Mouse (Mus musculus): ENCODE results near the gene Gm5767. TPM values are rescaled to one million over a fixed set of nuclear protein-coding genes. Genes with fewer than 3 reads are reported as not detected.

The Gm5767 gene
- total and polyA plus RNA-seq, 3 experiments = 0.39 TPM; not detected in 2

DNA sequence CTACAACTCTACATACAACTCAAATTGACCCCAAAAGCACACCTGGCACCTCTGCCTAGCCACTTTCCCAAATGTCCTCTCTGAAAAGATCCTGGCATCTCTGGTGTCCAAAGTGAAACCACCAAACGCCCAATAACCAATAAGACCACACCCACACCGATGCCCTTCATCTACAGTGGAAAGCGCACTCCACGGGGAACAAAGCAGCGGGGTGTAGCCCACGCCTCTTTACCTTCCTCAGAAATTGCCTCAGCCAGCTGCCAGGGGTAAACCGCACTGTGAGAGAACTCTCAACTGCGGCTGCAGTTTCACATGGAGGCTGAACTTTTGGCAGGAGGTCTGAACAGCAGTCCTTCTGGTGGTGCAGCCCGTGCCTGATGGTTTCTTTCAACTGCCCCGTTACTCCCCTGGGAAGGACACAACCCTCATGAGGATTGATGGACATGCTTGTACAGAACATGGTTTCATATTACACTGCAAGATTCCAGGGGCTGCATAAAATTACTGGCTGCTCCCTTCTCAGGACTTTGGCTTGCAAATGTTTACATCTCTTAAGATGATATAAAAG is 35.0 kb downstream of the Gm5767 start:
- Histone ChIP-seq H3K27ac (no peak overlapping the region), H3K4me1 (ENCODE audit: control insufficient read depth, insufficient read depth, low read length) (peaks cover 14% of the 10 kb centered on the region), H3K36me3 (ENCODE audit: control insufficient read depth, insufficient read depth, low read length) (peaks cover 40% of the 10 kb centered on the region), H3K4me3 (no peak overlapping the region), H3K27me3 (ENCODE audit: control insufficient read depth, insufficient read depth, low read length) (no peaks in the 10 kb centered on the region), H3K9ac (ENCODE audit: low read depth, low read length) (no peak overlapping the region), H3K79me2 (replicated peaks; ENCODE audit: control insufficient read depth, insufficient read depth, low read length) (peaks cover 22% of the 10 kb centered on the region)
- intact Hi-C loops (cut with DNase I) = no loop called here
- TF ChIP-seq CTCF (IDR thresholded peaks at IDR 0.05) (no peak), EP300 (IDR thresholded peaks at IDR 0.05; ENCODE audit: insufficient read depth, low read depth, low read length) (no peak)
- WGBS = 74% methylated on average over 10 of the region's 10 CpGs
- DNase-seq = peak in 1 of 2 experiments; percentile 46

DNA sequence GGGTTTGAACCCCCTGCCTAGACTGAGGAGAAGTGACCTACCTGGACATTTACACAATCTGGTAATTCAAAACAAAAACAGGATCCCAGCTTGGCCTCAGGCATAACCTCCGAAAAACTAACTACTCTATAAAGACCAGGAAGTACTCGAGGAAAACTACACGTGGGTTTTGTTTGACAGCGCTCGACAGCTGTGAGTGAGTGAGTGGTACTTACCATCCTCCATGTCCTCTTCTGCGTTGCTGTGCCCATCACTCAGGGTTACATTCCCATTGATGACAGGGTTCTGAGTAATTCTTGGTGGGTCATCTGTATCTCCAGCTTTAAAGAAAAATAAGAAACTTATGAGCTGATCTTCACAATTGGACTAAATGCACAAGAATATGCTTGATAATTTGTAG is 35.7 kb downstream of the Gm5767 start:
- DNase-seq = no peak
- H3K27ac ChIP-seq = no peak overlapping the region
- H3K27me3 ChIP-seq (ENCODE audit: control insufficient read depth, insufficient read depth, low read length) = no peaks in the 10 kb centered on the region
- WGBS = 53% methylated on average over 6 of the region's 6 CpGs
- H3K4me3 ChIP-seq = no peak overlapping the region
- intact Hi-C loops (cut with DNase I) = no loop called here
- peaks cover 14% of the 10 kb centered on the region for H3K4me1 ChIP-seq (ENCODE audit: control insufficient read depth, insufficient read depth, low read length)
- H3K9ac ChIP-seq (ENCODE audit: low read depth, low read length) = no peak overlapping the region
- H3K79me2 ChIP-seq (replicated peaks; ENCODE audit: control insufficient read depth, insufficient read depth, low read length) = peaks cover 22% of the 10 kb centered on the region
- TF ChIP-seq CTCF (IDR thresholded peaks at IDR 0.05) = no peak
- TF ChIP-seq EP300 (IDR thresholded peaks at IDR 0.05; ENCODE audit: insufficient read depth, low read depth, low read length) = no peak
- TF ChIP-seq POLR2A (IDR thresholded peaks at IDR 0.05; ENCODE audit: insufficient read depth, low read depth, low read length) = no peak
- H3K36me3 ChIP-seq (ENCODE audit: control insufficient read depth, insufficient read depth, low read length) = peaks cover 41% of the 10 kb centered on the region

- Histone ChIP-seq H3K27me3 (ENCODE audit: control insufficient read depth, insufficient read depth, low read length) (no peaks in the 10 kb centered on the region), H3K4me1 (ENCODE audit: control insufficient read depth, insufficient read depth, low read length) (peaks cover 13% of the 10 kb centered on the region), H3K27ac (no peak overlapping the region), H3K9ac (ENCODE audit: low read depth, low read length) (no peak overlapping the region), H3K79me2 (replicated peaks; ENCODE audit: control insufficient read depth, insufficient read depth, low read length) (peaks cover 25% of the 10 kb centered on the region), H3K36me3 (ENCODE audit: control insufficient read depth, insufficient read depth, low read length) (peaks cover 35% of the 10 kb centered on the region), H3K4me3 (no peak overlapping the region)
- whole genome bisulfite sequencing = 89% methylated on average over 10 of the region's 10 CpGs
- TF ChIP-seq POLR2A (IDR thresholded peaks at IDR 0.05; ENCODE audit: insufficient read depth, low read depth, low read length) = no peak
- TF ChIP-seq CTCF (IDR thresholded peaks at IDR 0.05) = no peak
- no peak for TF ChIP-seq EP300 (IDR thresholded peaks at IDR 0.05; ENCODE audit: insufficient read depth, low read depth, low read length)
- no peak for DNase-seq
- intact Hi-C loops (cut with DNase I) = loop anchor here (2.0 kb wide), 1 partner anchor 17 kb away; no protein-coding TSS in a partner anchor
Measured at GRCm38 (mm10) chr16:8717744-8718143, 37.2 kb downstream of the Gm5767 start.

GRCm38 (mm10) chr16:8720447-8720846 is 39.9 kb downstream of the Gm5767 start:
- no peak for DNase-seq
- H3K27ac ChIP-seq = no peak overlapping the region
- no peak for TF ChIP-seq POLR2A (IDR thresholded peaks at IDR 0.05; ENCODE audit: insufficient read depth, low read depth, low read length)
- TF ChIP-seq CTCF (IDR thresholded peaks at IDR 0.05) = no peak
- TF ChIP-seq EP300 (IDR thresholded peaks at IDR 0.05; ENCODE audit: insufficient read depth, low read depth, low read length) = no peak
- H3K36me3 ChIP-seq (ENCODE audit: control insufficient read depth, insufficient read depth, low read length) = peaks cover 22% of the 10 kb centered on the region
- no peak overlapping the region for H3K4me3 ChIP-seq
- H3K27me3 ChIP-seq (ENCODE audit: control insufficient read depth, insufficient read depth, low read length) = no peaks in the 10 kb centered on the region
- peaks cover 28% of the 10 kb centered on the region for H3K79me2 ChIP-seq (replicated peaks; ENCODE audit: control insufficient read depth, insufficient read depth, low read length)
- H3K4me1 ChIP-seq (ENCODE audit: control insufficient read depth, insufficient read depth, low read length) = peaks cover 18% of the 10 kb centered on the region
- WGBS = 76% methylated on average over 4 of the region's 4 CpGs
- intact Hi-C loops (cut with DNase I) = no loop called here
- H3K9ac ChIP-seq (ENCODE audit: low read depth, low read length) = no peak overlapping the region

DNA sequence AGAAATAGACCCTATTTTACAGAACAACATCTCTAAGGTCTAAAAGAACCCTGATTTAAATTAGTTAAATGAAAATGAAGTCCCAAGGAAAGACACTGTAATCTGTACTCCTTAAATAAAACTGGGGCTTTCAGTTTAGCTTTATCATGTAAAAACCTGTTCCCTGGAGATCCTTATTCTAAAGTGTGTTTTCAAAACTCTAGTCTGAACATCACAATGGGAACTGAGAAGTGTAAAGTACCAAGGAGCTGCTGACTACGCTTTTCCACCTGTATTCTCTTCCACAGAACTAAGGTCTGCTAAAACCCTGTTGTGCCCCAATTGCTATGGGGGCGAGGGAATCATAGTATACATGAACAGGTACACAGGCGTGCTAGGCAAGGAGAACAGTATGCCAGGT is 43.5 kb downstream of the Gm5767 start:
- 89% methylated on average over 3 of the region's 3 CpGs for WGBS

DNA sequence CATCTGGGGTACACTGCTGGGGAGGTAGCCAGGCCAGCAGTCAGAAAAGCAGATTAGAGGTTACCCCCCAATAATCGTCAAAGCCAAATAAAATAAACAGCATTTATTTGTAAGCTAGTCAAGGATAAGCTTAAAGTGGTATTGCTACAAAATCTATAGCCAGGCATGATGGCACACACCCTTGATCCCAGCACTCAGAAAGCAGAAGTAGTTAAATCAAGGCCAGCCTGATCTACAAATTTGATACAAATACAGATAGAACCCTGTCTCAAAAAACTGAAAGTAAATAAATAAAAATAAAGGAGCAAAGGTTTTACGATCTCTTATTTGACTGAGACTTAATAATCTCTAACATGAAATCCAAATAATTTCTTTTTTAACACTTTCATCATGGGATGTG is 45.2 kb downstream of the Gm5767 start:
- Histone ChIP-seq H3K27me3 (ENCODE audit: control insufficient read depth, insufficient read depth, low read length) (no peaks in the 10 kb centered on the region), H3K4me1 (ENCODE audit: control insufficient read depth, insufficient read depth, low read length) (peaks cover 26% of the 10 kb centered on the region), H3K9ac (ENCODE audit: low read depth, low read length) (no peak overlapping the region), H3K36me3 (ENCODE audit: control insufficient read depth, insufficient read depth, low read length) (peaks cover 24% of the 10 kb centered on the region), H3K27ac (no peak overlapping the region), H3K79me2 (replicated peaks; ENCODE audit: control insufficient read depth, insufficient read depth, low read length) (peaks cover 26% of the 10 kb centered on the region), H3K4me3 (no peak overlapping the region)
- no peak for DNase-seq
- intact Hi-C loops (cut with DNase I) = no loop called here
- TF ChIP-seq POLR2A (IDR thresholded peaks at IDR 0.05; ENCODE audit: insufficient read depth, low read depth, low read length) (no peak), EP300 (IDR thresholded peaks at IDR 0.05; ENCODE audit: insufficient read depth, low read depth, low read length) (no peak), CTCF (IDR thresholded peaks at IDR 0.05) (no peak)
- WGBS = 87% methylated on average over 2 of the region's 2 CpGs

More for the DNA sequence above, 43.5 kb downstream of the Gm5767 start:
- peaks cover 29% of the 10 kb centered on the region for H3K36me3 ChIP-seq (ENCODE audit: control insufficient read depth, insufficient read depth, low read length)
- no peak overlapping the region for H3K9ac ChIP-seq (ENCODE audit: low read depth, low read length)
- DNase-seq = no peak
- H3K27me3 ChIP-seq (ENCODE audit: control insufficient read depth, insufficient read depth, low read length) = no peaks in the 10 kb centered on the region
- H3K79me2 ChIP-seq (replicated peaks; ENCODE audit: control insufficient read depth, insufficient read depth, low read length) = peaks cover 25% of the 10 kb centered on the region
- peaks cover 22% of the 10 kb centered on the region for H3K4me1 ChIP-seq (ENCODE audit: control insufficient read depth, insufficient read depth, low read length)
- TF ChIP-seq EP300 (IDR thresholded peaks at IDR 0.05; ENCODE audit: insufficient read depth, low read depth, low read length) (no peak), CTCF (IDR thresholded peaks at IDR 0.05) (no peak), POLR2A (IDR thresholded peaks at IDR 0.05; ENCODE audit: insufficient read depth, low read depth, low read length) (no peak)
- no peak overlapping the region for H3K27ac ChIP-seq
- H3K4me3 ChIP-seq = no peak overlapping the region
- intact Hi-C loops (cut with DNase I) = no loop called here

All from heart, adult 2 months (tissue).